Mouse (Mus musculus) lung, postnatal 4 days (tissue): ENCODE data around the gene Itgb5.

Experiments used
- DNase-seq, 2 experiments: peaks; one replicate each; pipeline ENCODE4 v3.0.0; 2021

Gene Itgb5

DNA sequence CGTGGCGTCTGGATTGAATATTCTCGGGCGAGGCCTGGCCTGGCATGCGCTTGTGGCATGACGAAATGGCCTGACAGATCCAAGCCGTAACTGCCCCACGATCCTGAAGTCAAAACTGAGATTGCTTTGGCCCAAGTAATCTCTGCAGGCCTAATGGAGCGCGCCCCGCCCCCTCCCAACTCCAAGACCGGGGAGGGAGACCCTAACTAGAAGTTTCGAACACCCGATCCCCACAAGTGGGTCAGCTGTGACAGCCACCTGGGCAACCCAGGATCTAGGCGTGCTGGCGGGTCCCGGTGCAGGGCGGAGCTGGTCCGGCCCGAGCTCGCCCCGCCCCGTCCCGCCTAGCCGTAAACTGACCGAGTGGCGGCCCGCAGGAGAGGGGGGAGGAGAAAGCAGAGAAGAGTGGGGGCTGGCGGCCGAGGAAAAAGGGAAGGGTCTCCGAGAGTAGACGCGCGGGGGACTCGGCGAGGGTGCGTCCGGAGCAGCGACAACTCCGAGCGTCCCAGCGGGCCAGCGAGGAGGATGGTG lies at the start of gene Itgb5:
Gene Itgb5 (plus strand): TSS at position 365 of the 531 bp plus-strand sequence.
- peak; percentile 80 to 83 for DNase-seq

DNA sequence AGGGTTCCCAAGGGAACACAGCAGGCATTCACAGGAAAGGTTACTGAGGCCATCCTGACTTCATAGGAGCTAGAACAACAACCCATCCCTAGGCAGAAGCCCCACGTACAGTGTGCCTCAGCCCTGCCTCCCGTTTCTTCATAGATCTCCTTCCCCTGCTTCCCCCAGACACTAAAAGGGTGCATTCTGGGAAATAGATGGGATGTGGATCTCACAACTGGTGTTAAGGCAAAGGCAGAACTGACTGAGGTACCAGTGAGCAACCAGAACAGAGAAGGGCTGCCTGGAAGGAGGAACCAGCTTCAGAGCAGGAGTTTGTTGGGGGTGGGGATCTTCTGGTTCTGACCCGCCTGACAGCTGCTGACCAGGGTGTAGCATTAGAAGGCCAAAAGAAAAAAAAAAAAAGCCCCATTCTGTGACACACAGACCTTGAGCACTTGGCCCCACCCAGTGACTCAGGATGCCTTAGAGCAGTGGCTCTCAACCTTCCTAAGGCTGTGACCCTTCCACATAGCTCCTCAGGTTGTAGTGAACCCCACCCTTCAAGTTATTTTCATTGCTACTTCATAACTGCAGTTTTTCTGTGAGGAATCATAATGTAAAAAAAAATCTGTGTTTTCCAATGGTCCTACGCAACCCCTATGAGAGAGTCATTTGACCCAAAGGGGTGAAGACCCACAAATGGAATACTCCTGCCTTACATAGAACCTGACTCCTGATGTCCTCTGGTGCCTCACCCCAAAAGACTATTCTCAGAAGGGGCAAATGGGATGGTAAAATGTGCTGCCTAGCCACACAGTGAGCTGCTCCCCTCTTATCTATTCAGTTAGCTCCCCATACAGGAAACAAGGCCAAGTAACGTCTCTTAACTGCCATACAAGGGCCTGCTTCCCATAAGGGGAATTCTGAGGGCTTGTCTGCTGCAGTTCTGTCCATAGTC lies 47.4 kb upstream of the Itgb5 start:
- DNase-seq, result no peak

DNA sequence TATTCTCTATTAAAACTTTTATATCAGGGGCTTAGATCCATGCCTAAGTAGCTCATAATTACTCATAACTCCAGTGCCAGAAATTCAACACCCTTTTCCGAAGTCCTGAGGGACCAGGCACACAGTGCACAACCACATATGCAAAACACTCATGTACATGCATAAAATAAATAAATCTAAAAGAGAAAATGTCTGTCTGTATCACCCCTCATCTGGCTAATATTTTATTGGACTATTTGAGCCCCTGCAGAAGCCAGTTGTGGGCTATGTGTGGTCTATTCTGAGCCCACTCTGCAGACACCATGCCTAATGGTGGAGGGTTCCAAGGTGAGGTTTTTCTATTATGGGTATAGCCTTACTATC lies 46.8 kb upstream of the Itgb5 start:
- DNase-seq, result no peak

- no peak for DNase-seq
Measured at GRCm38 (mm10) chr16:33784547-33784946, 44.9 kb upstream of the Itgb5 start.

DNA sequence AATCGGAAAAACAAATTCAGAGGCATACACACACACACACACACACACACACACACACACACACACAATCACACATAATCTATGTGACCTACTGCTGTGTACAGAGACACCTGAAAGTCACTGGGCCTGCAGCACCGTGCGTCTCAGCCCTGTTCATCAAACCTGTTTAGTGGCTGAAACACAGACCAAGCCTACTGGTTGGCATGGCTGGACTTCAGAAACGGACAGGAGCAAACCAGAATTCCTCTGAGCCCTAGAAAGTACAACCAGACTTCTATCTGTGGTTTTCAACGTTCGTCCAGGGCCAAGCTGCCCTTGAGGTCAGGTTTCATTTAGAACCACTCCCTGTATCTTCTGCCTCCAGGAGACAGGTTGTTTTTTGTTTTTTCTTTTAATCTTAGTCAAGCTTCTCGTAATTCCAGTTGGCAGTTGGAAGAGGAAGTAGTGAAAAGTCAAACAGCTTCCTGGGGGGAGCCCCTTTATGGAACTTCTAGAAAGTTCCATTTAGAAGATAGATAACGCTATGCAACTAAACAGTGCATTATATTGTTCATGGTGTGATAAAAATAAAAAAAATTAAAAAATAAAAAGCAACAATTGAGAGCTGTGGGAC lies 44.3 kb upstream of the Itgb5 start:
- no peak for DNase-seq

DNA sequence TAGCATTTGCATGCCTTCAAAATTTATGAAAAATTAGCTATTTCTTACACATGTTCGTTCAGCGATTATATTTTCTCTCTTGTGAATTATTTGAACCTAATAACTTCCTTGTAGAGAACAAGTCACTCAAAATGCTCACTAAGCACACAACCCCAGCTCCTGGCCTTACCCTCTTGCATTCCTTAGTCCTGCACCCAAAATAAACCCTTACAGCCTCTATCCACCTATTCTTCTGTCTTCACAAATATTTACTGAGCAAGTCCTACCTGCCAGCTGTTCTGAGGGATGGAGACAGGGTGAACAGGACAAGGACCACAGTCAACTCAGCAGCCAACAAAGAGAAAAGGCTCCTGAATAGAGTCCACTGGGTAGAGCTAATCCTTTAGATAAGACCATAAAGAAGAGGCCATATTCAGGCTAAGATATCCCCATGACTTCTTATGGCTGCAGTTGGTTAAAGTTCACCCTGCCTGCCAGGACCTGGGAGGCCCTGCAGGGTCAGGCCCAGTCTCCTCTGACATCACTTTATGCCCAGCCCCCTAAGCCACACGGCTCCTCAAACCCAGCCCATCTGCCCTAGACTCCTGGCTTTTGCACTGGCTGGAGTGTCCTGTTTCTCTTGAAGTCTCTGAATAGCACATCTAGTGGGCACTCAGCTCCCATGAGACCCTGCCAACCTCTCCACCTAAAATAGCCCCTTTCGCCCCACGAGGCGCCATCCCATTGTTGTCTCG lies 42.6 kb upstream of the Itgb5 start:
- DNase-seq, result peak in 1 of 2 experiments; percentile 28

DNA sequence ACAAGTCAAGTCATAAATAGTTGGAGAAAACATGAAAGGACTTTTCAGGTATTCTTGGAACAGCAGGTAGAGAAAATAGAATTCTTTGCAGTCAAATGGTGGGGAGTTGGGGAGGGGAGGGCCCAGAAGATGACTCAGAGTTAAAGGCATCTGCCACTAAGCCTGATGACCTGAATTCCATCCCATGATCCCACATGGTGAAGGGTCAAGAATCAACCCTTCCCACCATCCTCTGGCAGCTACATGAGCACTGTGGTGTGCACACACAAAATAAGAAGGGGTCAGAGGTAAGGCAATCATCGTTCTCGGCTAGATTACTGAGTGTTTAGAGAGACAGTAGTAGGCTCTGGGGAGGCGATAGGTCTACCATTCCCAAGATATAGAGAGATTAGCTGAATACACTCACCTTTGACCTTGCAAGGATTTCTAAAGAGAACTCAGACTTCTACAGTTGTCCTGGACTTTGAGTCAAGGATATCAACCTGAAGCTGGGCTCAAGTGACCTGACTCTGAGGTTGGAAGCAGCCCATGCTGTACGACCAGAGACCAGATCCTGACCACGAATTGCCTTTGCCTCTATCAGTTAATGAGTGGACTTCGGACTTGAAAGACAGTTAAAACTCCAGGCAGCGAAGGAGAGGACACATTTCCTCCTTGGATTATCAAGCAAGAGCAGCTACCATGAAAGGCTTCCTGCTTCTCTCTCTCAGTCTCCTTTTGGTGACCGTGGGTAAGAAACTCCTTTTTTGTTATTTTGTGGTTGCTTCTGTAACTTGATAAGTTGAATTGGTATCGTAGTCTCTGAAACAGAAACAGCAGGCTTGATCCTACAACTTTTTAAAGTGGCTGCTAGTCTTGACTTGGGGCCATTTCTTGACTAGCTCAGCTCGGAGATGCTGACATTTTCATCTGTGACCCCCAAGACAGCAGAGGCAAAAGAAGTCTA lies 35.3 kb upstream of the Itgb5 start, which contains the start of gene Muc13:
Gene Muc13 (plus strand): TSS at position 192 of the 946 bp plus-strand sequence.
- DNase-seq, result no peak

- no peak for DNase-seq
Measured at GRCm38 (mm10) chr16:33795106-33795505, 34.4 kb upstream of the Itgb5 start.

GRCm38 (mm10) chr16:33795887-33796286 lies 33.6 kb upstream of the Itgb5 start:
- no peak for DNase-seq

DNA sequence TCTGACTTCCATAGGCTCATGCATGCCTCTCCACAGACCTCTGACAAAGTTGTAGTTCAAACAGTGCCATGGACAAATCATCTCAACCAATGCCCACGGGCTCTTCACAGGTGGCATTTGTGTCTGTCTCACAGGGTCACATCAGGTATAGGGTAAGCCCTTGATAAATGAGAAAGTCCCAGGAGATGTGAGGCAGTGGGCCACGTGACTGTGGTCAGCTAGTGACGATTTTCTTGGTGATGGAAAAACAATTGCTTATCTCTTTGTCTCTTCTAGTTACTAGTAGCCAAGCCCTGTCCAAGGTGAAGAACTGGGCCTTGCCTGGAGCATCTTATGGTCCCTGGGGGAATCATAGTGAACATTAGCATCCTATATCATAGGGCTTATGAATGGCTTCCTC lies 32.7 kb upstream of the Itgb5 start:
- no peak for DNase-seq

DNA sequence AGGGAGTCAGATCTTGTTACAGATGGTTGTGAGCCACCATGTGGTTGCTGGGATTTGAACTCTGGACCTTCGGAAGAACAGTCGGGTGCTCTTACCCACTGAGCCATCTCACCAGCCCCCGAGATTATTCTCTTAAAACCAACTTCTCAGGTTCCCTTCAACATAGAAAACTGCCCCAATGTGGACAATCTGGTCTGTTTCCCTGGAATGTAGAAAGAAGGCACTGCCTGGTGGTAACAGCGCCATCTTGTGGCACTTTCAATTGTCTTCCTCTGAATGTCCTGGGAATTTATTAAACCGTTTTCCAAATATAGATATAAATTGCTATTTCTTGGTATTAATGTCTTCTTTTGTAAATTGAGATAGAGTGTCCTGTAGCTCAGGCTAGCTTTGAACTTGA lies 31.6 kb upstream of the Itgb5 start:
- peak in 1 of 2 experiments; percentile 72 for DNase-seq

DNA sequence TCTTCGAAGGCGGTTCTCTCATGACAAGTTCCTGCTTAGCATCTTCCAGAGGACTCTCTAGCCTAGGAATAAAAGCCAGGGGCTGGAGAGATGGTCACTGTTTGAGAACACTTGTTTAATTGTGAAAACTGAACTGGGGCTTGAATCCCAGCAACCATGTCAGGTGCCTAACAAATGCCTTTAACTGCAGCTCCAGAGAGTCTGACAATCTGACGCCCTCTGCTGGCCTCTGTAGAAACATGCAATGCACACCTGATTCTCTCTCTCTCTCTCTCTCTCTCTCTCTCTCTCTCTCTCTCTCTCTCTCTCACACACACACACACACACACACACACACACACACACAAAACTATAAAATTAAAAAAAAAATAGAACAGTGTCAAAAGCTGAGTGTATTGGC lies 19.5 kb upstream of the Itgb5 start:
- DNase-seq, result no peak

DNA sequence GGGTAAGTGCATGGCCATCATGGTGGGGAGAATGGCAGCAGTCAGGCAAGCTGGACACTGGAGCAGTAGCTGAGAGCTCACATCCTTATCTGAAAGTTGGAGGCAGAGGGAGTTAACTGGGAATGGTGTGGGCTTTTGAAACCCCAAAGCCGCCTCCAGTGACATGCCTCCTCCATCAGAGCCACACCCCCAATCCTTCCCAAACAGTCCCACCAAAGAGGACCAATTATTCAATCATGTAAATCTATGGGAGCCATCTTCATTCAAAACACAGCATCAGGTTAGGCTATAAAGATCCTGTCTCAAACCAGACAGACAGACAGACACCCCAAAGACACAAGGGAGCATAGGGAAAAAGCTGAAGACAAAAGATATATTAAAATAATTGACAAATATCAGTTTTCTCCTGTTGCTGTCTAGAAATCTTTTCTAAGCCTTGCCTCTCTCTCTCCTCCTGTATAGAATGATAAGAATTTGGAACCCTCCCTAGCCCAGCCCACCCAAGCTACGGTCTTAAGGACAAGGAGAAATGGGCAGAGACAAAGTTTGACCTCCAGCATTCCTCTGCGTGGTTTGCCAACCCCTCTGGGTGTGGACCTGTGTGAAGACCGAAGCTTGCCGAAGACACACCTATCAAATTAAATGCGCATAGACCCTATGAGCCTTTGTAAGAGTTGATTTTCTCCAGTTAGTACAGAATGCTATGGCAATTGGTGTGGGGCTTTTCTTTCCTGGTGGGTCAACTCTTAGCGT lies 10.9 kb upstream of the Itgb5 start:
- DNase-seq, result no peak

DNA sequence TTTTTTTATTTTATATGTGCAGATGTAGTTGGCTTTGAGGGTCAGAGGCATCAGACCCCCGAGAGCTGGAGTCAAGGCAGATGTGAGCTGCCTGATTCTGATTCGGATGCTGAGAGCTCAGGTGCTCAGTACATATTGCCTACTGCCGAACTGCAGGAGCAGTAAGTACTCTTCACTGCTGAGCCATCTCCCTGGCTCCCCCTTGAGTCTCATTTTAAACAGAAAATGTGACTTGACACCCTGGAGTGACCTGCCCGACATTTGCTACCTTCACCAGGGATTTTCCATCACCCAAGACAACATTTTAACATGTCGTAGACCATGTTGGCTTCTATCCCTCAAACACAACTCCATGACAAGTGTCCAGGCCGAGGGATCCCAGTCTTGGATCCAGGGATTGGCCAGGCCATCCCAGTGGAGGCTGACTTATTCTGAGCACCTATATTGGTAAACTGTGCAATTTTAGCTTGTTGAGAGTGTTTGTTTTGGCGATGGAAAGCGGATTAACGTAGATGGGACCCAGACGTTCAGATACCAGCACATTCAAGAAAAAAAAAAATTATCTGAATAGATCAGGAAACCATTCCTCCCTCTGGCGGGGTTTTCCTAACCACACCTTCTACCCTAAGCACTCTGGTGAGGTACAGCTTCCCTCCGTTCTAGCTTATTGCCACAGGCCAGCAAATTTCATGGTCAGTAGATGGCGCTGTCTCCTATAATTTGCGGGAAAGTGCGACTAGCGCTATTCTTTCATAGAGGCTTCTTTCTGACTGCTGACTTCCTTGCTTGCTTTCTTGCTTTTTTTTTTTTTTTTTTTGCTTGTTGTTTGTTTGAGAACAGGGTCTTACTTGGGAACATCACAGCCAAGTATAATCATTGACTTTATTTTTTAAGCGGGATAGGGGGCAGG lies 8.9 kb upstream of the Itgb5 start:
- DNase-seq, result peak; percentile 70 to 91

DNA sequence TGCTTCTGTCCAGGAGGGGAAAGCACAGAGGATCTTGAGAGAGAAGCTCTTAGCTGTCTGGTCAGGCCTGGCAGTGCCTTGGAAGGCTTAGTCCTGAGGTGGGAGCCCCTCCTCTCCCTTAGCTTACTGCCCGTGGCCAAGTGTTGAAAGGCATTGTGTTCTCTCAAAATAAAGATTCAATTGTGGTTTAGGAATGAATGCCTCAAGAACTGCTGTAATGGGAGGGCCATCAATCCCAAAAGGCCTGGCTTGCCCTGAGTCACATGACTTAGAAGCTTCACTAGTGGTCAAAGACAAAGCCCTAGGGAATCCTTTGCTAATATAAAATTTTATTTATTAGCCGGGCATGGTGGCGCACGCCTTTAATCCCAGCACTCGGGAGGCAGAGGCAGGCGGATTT lies 4.9 kb upstream of the Itgb5 start:
- DNase-seq, result no peak

DNA sequence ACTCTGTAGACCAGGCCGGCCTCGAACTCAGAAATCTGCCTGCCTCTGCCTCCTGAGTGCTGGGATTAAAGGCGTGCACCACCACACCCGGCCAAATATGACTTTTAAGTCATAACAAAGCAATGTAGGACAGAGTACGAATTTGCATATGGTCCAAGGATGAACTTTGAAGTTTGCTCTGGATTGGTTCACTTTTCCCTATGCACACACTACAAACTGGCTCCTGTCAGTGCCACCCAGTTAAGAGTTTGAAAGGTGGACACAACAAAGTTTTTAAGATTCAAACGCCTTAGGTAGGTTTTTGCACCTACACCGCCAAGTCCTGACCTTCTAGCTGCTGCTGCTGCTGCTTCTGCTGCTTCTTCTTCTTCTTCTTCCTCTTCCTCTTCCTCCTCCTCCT lies 969 bp upstream of the Itgb5 start:
- no peak for DNase-seq

- DNase-seq, result peak; percentile 71
Measured at GRCm38 (mm10) chr16:33829842-33830511, 512 bp downstream of the Itgb5 start.

DNA sequence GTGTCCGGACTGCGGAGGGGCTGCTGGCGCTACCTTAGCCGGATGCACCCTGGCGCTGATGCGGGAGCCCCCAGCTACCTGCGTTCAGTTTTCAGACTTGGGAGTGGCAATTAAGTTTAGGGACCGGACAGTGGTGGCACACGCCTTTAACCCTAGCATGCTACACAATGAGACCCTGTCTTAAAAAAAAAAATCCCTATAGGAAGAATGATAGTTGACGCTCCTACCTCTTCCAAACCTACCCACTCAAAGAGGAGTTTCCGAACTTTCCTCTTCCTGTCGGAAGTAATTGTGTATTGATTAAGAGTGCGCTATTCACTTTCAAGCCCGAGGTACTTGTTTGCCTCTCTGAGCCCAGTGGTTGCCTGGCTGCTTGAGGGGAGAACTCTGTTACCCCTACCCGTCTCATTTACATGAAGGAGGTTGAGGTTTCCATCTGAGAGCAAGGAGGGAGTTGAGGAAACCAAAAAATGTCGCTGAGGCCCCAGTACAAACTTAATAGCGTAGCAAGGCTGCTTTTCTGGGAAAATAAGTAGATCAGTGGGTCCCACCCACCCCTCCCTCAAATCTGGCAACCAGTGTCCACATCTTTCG lies 1.1 kb downstream of the Itgb5 start:
- no peak for DNase-seq

GRCm38 (mm10) chr16:33832057-33832456 lies 2.6 kb downstream of the Itgb5 start:
- DNase-seq, result no peak
